Mouse (Mus musculus): ENCODE results near the gene Cyb5r2. TPM values are rescaled to one million over a fixed set of nuclear protein-coding genes. Genes with fewer than 3 reads are reported as not detected.

The Cyb5r2 gene
- polyA plus RNA-seq, 1 experiment = not detected

- no peak overlapping the region for H3K4me3 ChIP-seq (ENCODE audit: insufficient read depth, low read depth, low read length)
- WGBS = 76% methylated on average over 3 of the region's 3 CpGs
- TF ChIP-seq CTCF (IDR thresholded peaks at IDR 0.05; ENCODE audit: insufficient read depth, low read depth, low read length) (no peak), POLR2A (IDR thresholded peaks at IDR 0.05; ENCODE audit: insufficient read depth, low read depth, low read length) (no peak)
- peaks cover 7% of the 10 kb centered on the region for H3K4me1 ChIP-seq (ENCODE audit: control insufficient read depth, insufficient read depth, low read length)
- no peak overlapping the region for H3K27ac ChIP-seq (ENCODE audit: insufficient read depth, low read depth, low read length)
Observed at GRCm38 (mm10) chr7:107755905-107756304, 1.9 kb downstream of the Cyb5r2 start.

- WGBS = 80% methylated on average over 10 of the region's 10 CpGs
- Histone ChIP-seq H3K4me1 (ENCODE audit: control insufficient read depth, insufficient read depth, low read length) (no peaks in the 10 kb centered on the region), H3K27ac (ENCODE audit: insufficient read depth, low read depth, low read length) (no peak overlapping the region), H3K4me3 (ENCODE audit: insufficient read depth, low read depth, low read length) (no peak overlapping the region)
- no peak for TF ChIP-seq CTCF (IDR thresholded peaks at IDR 0.05; ENCODE audit: insufficient read depth, low read depth, low read length)
- no peak for TF ChIP-seq POLR2A (IDR thresholded peaks at IDR 0.05; ENCODE audit: insufficient read depth, low read depth, low read length)
Observed at GRCm38 (mm10) chr7:107752031-107752520, 5.8 kb downstream of the Cyb5r2 start.

- Histone ChIP-seq H3K4me1 (ENCODE audit: control insufficient read depth, insufficient read depth, low read length) (no peaks in the 10 kb centered on the region), H3K27ac (ENCODE audit: insufficient read depth, low read depth, low read length) (no peak overlapping the region), H3K4me3 (ENCODE audit: insufficient read depth, low read depth, low read length) (no peak overlapping the region)
- TF ChIP-seq POLR2A (IDR thresholded peaks at IDR 0.05; ENCODE audit: insufficient read depth, low read depth, low read length) (no peak), CTCF (IDR thresholded peaks at IDR 0.05; ENCODE audit: insufficient read depth, low read depth, low read length) (no peak)
- 97% methylated on average over 4 of the region's 4 CpGs for WGBS
Observed at GRCm38 (mm10) chr7:107749721-107750120, 8.1 kb downstream of the Cyb5r2 start.

- 2% methylated on average over 3 of the region's 3 CpGs for WGBS
- Histone ChIP-seq H3K4me1 (ENCODE audit: control insufficient read depth, insufficient read depth, low read length) (no peaks in the 10 kb centered on the region), H3K4me3 (ENCODE audit: insufficient read depth, low read depth, low read length) (no peak overlapping the region), H3K27ac (ENCODE audit: insufficient read depth, low read depth, low read length) (no peak overlapping the region)
- TF ChIP-seq CTCF (IDR thresholded peaks at IDR 0.05; ENCODE audit: insufficient read depth, low read depth, low read length) = no peak
- TF ChIP-seq POLR2A (IDR thresholded peaks at IDR 0.05; ENCODE audit: insufficient read depth, low read depth, low read length) = no peak
Observed at GRCm38 (mm10) chr7:107749270-107749669, 8.6 kb downstream of the Cyb5r2 start.

GRCm38 (mm10) chr7:107747954-107748353 is 9.9 kb downstream of the Cyb5r2 start:
- WGBS = 23% methylated on average over 2 of the region's 2 CpGs
- no peak overlapping the region for H3K4me3 ChIP-seq (ENCODE audit: insufficient read depth, low read depth, low read length)
- TF ChIP-seq CTCF (IDR thresholded peaks at IDR 0.05; ENCODE audit: insufficient read depth, low read depth, low read length) = no peak
- TF ChIP-seq POLR2A (IDR thresholded peaks at IDR 0.05; ENCODE audit: insufficient read depth, low read depth, low read length) = no peak
- H3K27ac ChIP-seq (ENCODE audit: insufficient read depth, low read depth, low read length) = no peak overlapping the region
- no peaks in the 10 kb centered on the region for H3K4me1 ChIP-seq (ENCODE audit: control insufficient read depth, insufficient read depth, low read length)

- Histone ChIP-seq H3K4me1 (ENCODE audit: control insufficient read depth, insufficient read depth, low read length) (no peaks in the 10 kb centered on the region), H3K4me3 (ENCODE audit: insufficient read depth, low read depth, low read length) (no peak overlapping the region), H3K27ac (ENCODE audit: insufficient read depth, low read depth, low read length) (no peak overlapping the region)
- TF ChIP-seq POLR2A (IDR thresholded peaks at IDR 0.05; ENCODE audit: insufficient read depth, low read depth, low read length) (no peak), CTCF (IDR thresholded peaks at IDR 0.05; ENCODE audit: insufficient read depth, low read depth, low read length) (no peak)
- 84% methylated on average over 9 of the region's 9 CpGs for WGBS
Observed at GRCm38 (mm10) chr7:107747476-107747875, 10.4 kb downstream of the Cyb5r2 start.

GRCm38 (mm10) chr7:107746036-107746435 is 11.8 kb downstream of the Cyb5r2 start:
- WGBS = 94% methylated on average over 8 of the region's 8 CpGs
- Histone ChIP-seq H3K27ac (ENCODE audit: insufficient read depth, low read depth, low read length) (no peak overlapping the region), H3K4me1 (ENCODE audit: control insufficient read depth, insufficient read depth, low read length) (no peaks in the 10 kb centered on the region), H3K4me3 (ENCODE audit: insufficient read depth, low read depth, low read length) (no peak overlapping the region)
- no peak for TF ChIP-seq CTCF (IDR thresholded peaks at IDR 0.05; ENCODE audit: insufficient read depth, low read depth, low read length)
- TF ChIP-seq POLR2A (IDR thresholded peaks at IDR 0.05; ENCODE audit: insufficient read depth, low read depth, low read length) = no peak

- no peak overlapping the region for H3K27ac ChIP-seq (ENCODE audit: insufficient read depth, low read depth, low read length)
- TF ChIP-seq POLR2A (IDR thresholded peaks at IDR 0.05; ENCODE audit: insufficient read depth, low read depth, low read length) (no peak), CTCF (IDR thresholded peaks at IDR 0.05; ENCODE audit: insufficient read depth, low read depth, low read length) (no peak)
- no peaks in the 10 kb centered on the region for H3K4me1 ChIP-seq (ENCODE audit: control insufficient read depth, insufficient read depth, low read length)
- 92% methylated on average over 2 of the region's 2 CpGs for WGBS
- no peak overlapping the region for H3K4me3 ChIP-seq (ENCODE audit: insufficient read depth, low read depth, low read length)
Observed at GRCm38 (mm10) chr7:107745111-107745510, 12.7 kb downstream of the Cyb5r2 start.

GRCm38 (mm10) chr7:107744454-107744853 is 13.4 kb downstream of the Cyb5r2 start:
- H3K27ac ChIP-seq (ENCODE audit: insufficient read depth, low read depth, low read length) = no peak overlapping the region
- TF ChIP-seq POLR2A (IDR thresholded peaks at IDR 0.05; ENCODE audit: insufficient read depth, low read depth, low read length) (no peak), CTCF (IDR thresholded peaks at IDR 0.05; ENCODE audit: insufficient read depth, low read depth, low read length) (no peak)
- H3K4me3 ChIP-seq (ENCODE audit: insufficient read depth, low read depth, low read length) = no peak overlapping the region
- WGBS = 87% methylated on average over 4 of the region's 4 CpGs
- no peaks in the 10 kb centered on the region for H3K4me1 ChIP-seq (ENCODE audit: control insufficient read depth, insufficient read depth, low read length)

GRCm38 (mm10) chr7:107742963-107743465 is 14.8 kb downstream of the Cyb5r2 start:
- 95% methylated on average over 10 of the region's 10 CpGs for WGBS
- no peak overlapping the region for H3K27ac ChIP-seq (ENCODE audit: insufficient read depth, low read depth, low read length)
- no peak overlapping the region for H3K4me3 ChIP-seq (ENCODE audit: insufficient read depth, low read depth, low read length)
- H3K4me1 ChIP-seq (ENCODE audit: control insufficient read depth, insufficient read depth, low read length) = no peaks in the 10 kb centered on the region
- no peak for TF ChIP-seq CTCF (IDR thresholded peaks at IDR 0.05; ENCODE audit: insufficient read depth, low read depth, low read length)
- TF ChIP-seq POLR2A (IDR thresholded peaks at IDR 0.05; ENCODE audit: insufficient read depth, low read depth, low read length) = no peak

All from olfactory bulb, adult 2 months (tissue).